Comparison of ENCODE assay signal across 9 mouse cellular contexts in genomic region chr5:148386471-148386870, GRCm38 (mm10). TPM values are rescaled to one million over a fixed set of nuclear protein-coding genes. Genes with fewer than 3 reads are reported as not detected.
A peak's percentile ranks its signal among the peaks of the same experiment; 100 is the strongest.
DNase-seq lines count a peak whose midpoint lies in the region; TF ChIP-seq lines count a peak whose summit lies in the region.
"Had no signal": no experiment of that assay in that cellular context is flagged by ENCODE, and none has a peak within 500 bp of the region (broad histone marks: within the 10 kb centered on the region; RNA-seq: fewer than 3 reads in every experiment).

No protein-coding gene starts in this region.

- no peaks in the 10 kb centered on the region for H3K9me3 ChIP-seq in MEL (replicated peaks; ENCODE audit: insufficient read depth, low read length)
- H3K9me3 ChIP-seq in embryonic facial prominence, embryonic 10.5 days, result no peaks in the 10 kb centered on the region; the same call in 1 of the 2 replicates

- H3K27ac ChIP-seq in MEL (ENCODE audit: control insufficient read depth, low read depth, low read length), result no peak overlapping the region
- H3K27ac ChIP-seq in embryonic facial prominence, embryonic 10.5 days (replicated peaks), result no peak overlapping the region

- peak; percentile 7 to 34 for DNase-seq in layer of hippocampus, adult 18-20 months (ENCODE audit: low spot score in 2 of 2)
- no peak for DNase-seq in layer of hippocampus, adult 9-10 months (ENCODE audit: low spot score)
- peak; percentile 33 to 46 for DNase-seq in CD8-positive naive resting alpha-beta T cell, adult 2 months (ENCODE audit: low read depth in 2 of 2, low spot score in 2 of 2)
- DNase-seq in MEL (ENCODE audit: low read depth, low spot score), result peak; percentile 65
- peak; percentile 21 for DNase-seq in retina, embryonic 14.5 days (ENCODE audit: low spot score)
- DNase-seq in embryonic facial prominence, embryonic 10.5 days (ENCODE audit: low spot score), result no peak
- no peak for DNase-seq in heart, adult 18-20 months
- DNase-seq: kidney, postnatal 14 days; lung, adult 2 months had no signal

- peaks cover 73% of the 10 kb centered on the region for H3K79me2 ChIP-seq in MEL (ENCODE audit: control insufficient read depth, insufficient read depth, low read length, poor library complexity)

- TF ChIP-seq EP300 in MEL (IDR thresholded peaks at IDR 0.05; ENCODE audit: low read depth in 1 of 2, low read length in 2 of 2), result no peak

- TF ChIP-seq RAD21 in MEL (IDR thresholded peaks at IDR 0.05; ENCODE audit: low read depth, low read length), result no peak

- H3K4me3 ChIP-seq in MEL (ENCODE audit: control insufficient read depth in 1 of 2, insufficient read depth in 1 of 2, low read depth in 2 of 2, low read length in 2 of 2), result no peak overlapping the region
- H3K4me3 ChIP-seq in embryonic facial prominence, embryonic 10.5 days, result no peak overlapping the region

- TF ChIP-seq CTCF in MEL (IDR thresholded peaks at IDR 0.05 in 2 of 3, conservative IDR thresholded peaks at IDR 0.05 in 1 of 3; ENCODE audit: control insufficient read depth in 1 of 3, insufficient read depth in 1 of 3, low read depth in 2 of 3, low read length in 3 of 3, poor library complexity in 1 of 3, severe bottlenecking in 1 of 3), result peak; percentile 53 to 86 (median 69)

- peaks cover 31 to 78% of the 10 kb centered on the region in 2 experiments for H3K36me3 ChIP-seq in MEL (ENCODE audit: control insufficient read depth in 1 of 2, insufficient read depth in 2 of 2, low read length in 2 of 2)
- peaks cover 14% of the 10 kb centered on the region for H3K36me3 ChIP-seq in embryonic facial prominence, embryonic 10.5 days (replicated peaks)

- H3K4me1 ChIP-seq in MEL (ENCODE audit: control insufficient read depth in 1 of 2, insufficient read depth in 2 of 2, low read length in 2 of 2), result peaks cover 26 to 60% of the 10 kb centered on the region in 2 experiments
- peaks cover 6% of the 10 kb centered on the region; the same call in 1 of the 2 replicates for H3K4me1 ChIP-seq in embryonic facial prominence, embryonic 10.5 days

- no peak for TF ChIP-seq POLR2A in MEL (IDR thresholded peaks at IDR 0.05; ENCODE audit: control insufficient read depth in 1 of 2, insufficient read depth in 1 of 2, low read depth in 1 of 2, low read length in 2 of 2, poor library complexity in 1 of 2)

- H3K27me3 ChIP-seq in MEL (ENCODE audit: control insufficient read depth in 1 of 2, insufficient read depth in 2 of 2, low read length in 2 of 2), result no peaks in the 10 kb centered on the region
- no peaks in the 10 kb centered on the region for H3K27me3 ChIP-seq in embryonic facial prominence, embryonic 10.5 days (replicated peaks; ENCODE audit: low read depth, poor library complexity, severe bottlenecking)

- 85% methylated on average over 9 of the region's 9 CpGs for WGBS in embryonic facial prominence, embryonic 10.5 days

- H3K9ac ChIP-seq in MEL (ENCODE audit: control insufficient read depth, low read depth, low read length, poor library complexity, severe bottlenecking), result no peak overlapping the region

TF ChIP-seq in MEL, 35 proteins besides CTCF, POLR2A, EP300 and RAD21:
- TF ChIP-seq MAZ (IDR thresholded peaks at IDR 0.05; ENCODE audit: low read depth, low read length), result no peak
- no peak for TF ChIP-seq ELF1 (IDR thresholded peaks at IDR 0.05; ENCODE audit: low read depth, low read length)
- no peak for TF ChIP-seq MYB (IDR thresholded peaks at IDR 0.05; ENCODE audit: low read depth, low read length)
- TF ChIP-seq TAL1 (IDR thresholded peaks at IDR 0.05; ENCODE audit: low read length), result no peak
- no peak for TF ChIP-seq MAX (IDR thresholded peaks at IDR 0.05; ENCODE audit: low read length)

RNA-seq across cellular contexts. Expression of gene Slc7a1, which starts 13.2 kb away (rescaled TPM):
- 10 to 100 TPM; 21.7 to 22.1 TPM for total RNA-seq in layer of hippocampus, adult 18-20 months (2021)
- 64.1 and 90.2 TPM in 2 replicates for total RNA-seq in MEL (2012; rRNA removed)
- 100 to 1,000 TPM in 1 of 2 experiments, 10 to 100 TPM in 1; 80.9 to 133 TPM for polyA plus RNA-seq in MEL (2012; ENCODE audit: insufficient read depth in 1 of 2, insufficient read length in 2 of 2, low read depth in 1 of 2, low replicate concordance in 2 of 2, missing spikeins in 1 of 2)
- polyA plus RNA-seq in embryonic facial prominence, embryonic 10.5 days (2016; fragmentation: Nextera tagmentation; extraction: Ambion mirVana), result 13.0 and 13.5 TPM in 2 replicates
- 10 to 100 TPM; 11.8 to 13.5 TPM for total RNA-seq in heart, adult 18-20 months (2021)

Comparison
In these comparisons a context has a peak if more than half of its experiments do, and no peak if none do; other contexts are left out.
1. DNase-seq: peak in layer of hippocampus, adult 18-20 months (2 of 2), CD8-positive naive resting alpha-beta T cell, adult 2 months (2 of 2), MEL (single experiment) and retina, embryonic 14.5 days (single experiment); none in layer of hippocampus, adult 9-10 months (single experiment), embryonic facial prominence, embryonic 10.5 days (single experiment) and heart, adult 18-20 months (0 of 2).